Mouse (Mus musculus) adrenal gland, adult 10 weeks (tissue): Measurements from ENCODE around the gene Asb8. TPM values are rescaled to one million over a fixed set of nuclear protein-coding genes. Genes with fewer than 3 reads are reported as not detected.

Experiments used
- polyA plus RNA-seq: library from polyadenylated mRNA; stranded (reverse); fragments of 350-450 nt; fragmentation: Illumina TruSeq; extraction: RNeasy Lipid Tissue Mini Kit (QIAGEN cat#74804); gene quantifications from one replicate; pipeline ENCODE4 v1.2.3, GENCODE M21; 2014; ENCODE audit warnings: low read depth, low replicate concordance

The Asb8 gene
- 29.8 TPM for polyA plus RNA-seq

DNA sequence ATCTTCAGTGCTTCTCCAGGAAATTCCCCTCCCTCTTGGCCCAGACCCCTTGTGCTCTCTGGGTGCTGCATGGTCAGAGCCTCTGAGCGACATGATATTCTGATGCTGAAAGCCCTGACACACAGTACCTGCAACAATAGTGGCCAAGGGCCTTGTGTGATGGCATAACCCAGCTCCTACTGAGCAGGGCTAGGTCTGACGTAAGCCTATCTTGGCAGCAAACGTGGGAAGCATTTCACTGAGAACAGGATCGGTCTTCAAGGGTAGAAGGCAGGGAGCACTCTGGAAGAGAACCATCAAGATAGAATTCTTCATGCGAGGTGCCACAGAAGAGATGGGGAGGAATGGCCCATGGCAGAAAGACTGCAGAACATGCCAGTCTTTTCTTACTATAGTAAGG lies at the start of gene Asb8:
Gene Asb8 (minus strand): TSS at position 101 of the 400 bp plus-strand sequence.

DNA sequence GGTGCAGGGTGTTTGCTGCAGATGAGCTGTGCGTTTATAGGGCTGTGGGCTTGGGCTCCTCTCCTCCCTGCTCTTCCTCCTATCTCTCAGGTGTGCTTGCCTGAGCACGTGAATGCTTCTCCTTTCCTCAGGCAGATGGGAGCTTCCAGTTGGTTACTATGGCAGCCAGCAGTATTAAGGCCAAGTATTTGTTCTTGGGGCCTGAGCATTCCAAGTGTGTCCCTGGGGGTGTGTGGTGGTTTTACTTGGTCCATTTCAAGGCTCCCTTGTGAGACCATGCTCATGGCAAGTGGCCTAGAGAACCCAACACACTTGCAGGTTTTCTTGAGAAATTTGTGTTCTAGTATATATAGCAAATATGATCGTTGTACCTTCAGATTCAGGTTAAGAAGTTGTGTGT lies 30.0 kb upstream of the Asb8 start, which contains the start of gene Olfr288:
Gene Olfr288 (minus strand): TSS at position 101 of the 400 bp plus-strand sequence.

GRCm38 (mm10) chr15:98166963-98167644 lies 1.7 kb upstream of the Asb8 start, which contains the start of gene Ccdc184:
Ccdc184 (plus strand) TSS chr15:98167158.

DNA sequence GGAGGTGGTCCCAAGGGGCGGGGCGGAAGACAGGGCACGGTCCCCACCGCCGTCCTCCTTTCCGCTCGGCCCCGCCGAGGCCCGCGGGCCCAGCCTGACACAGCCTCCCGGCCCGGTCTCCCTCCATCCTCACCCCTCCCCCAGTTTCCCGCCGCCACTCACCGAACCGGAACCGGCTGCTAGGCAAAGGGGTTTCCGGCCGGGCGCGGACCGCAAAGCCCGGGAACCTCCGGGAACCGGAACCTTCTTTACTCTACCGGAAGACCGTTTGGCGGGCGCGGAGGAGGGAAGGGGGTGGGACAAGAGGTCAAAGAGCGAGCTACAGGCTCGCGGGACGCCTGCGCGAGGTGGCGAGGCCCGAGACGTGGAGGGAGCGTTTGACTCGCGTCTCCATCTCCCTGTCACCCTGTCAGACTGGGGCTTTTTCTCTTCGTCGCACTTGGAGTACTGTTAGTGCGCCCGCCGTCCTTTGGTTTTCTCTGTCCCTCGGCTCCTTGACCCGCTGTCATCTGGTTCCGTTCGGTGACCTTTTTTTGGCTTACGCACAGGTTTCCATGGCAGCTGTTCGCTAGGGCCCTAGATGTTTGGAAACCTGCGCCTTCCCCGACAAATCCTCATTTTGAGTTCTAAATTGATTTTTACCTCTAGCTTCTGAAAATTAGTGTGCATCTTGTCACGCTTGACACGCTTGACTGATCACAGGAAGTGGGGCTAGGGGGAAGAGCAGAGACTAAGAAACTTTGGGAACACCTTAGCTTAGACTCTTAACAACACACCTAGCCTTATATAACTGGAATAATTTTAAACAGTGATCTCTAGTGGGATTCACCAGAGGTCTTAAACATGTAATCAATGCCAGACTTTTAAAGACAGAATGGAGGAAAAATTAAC lies 72.1 kb downstream of the Asb8 start, which contains the start of gene Senp1:
Gene Senp1 (minus strand): TSS at position 624 of the 891 bp plus-strand sequence.

GRCm38 (mm10) chr15:98092372-98093120 lies 72.9 kb downstream of the Asb8 start, which contains the start of gene Pfkm:
Pfkm (plus strand) TSS chr15:98092589.

Other genes with a start within 250 kb of the Asb8 start
- 17.1 TPM for gene Tmem106c, start 201.4 kb downstream of the Asb8 start, polyA plus RNA-seq
- gene Col2a1, start 160.9 kb downstream of the Asb8 start, polyA plus RNA-seq = not detected
- gene Pfkm, start 73.0 kb downstream of the Asb8 start, polyA plus RNA-seq = 11.9 TPM
- 36.2 TPM for gene Senp1, start 71.9 kb downstream of the Asb8 start, polyA plus RNA-seq
- not detected for gene Ccdc184, start 1.5 kb upstream of the Asb8 start, polyA plus RNA-seq
- gene Olfr288, start 29.9 kb upstream of the Asb8 start, polyA plus RNA-seq = not detected
- not detected for gene Gm44579, start 55.4 kb upstream of the Asb8 start, polyA plus RNA-seq
- gene Olfr287, start 55.4 kb upstream of the Asb8 start, polyA plus RNA-seq = not detected
- not detected for gene Olfr286, start 68.8 kb upstream of the Asb8 start, polyA plus RNA-seq
- not detected for gene H1fnt, start 91.7 kb upstream of the Asb8 start, polyA plus RNA-seq
- 3.4 TPM for gene Zfp641, start 130.5 kb upstream of the Asb8 start, polyA plus RNA-seq
- not detected for gene Olfr285, start 151.7 kb upstream of the Asb8 start, polyA plus RNA-seq
- not detected for gene Olfr284, start 175.4 kb upstream of the Asb8 start, polyA plus RNA-seq
- not detected for gene Olfr283, start 215.3 kb upstream of the Asb8 start, polyA plus RNA-seq